Mouse (Mus musculus): ENCODE measurements around the gene Ptpa. TPM values are rescaled to one million over a fixed set of nuclear protein-coding genes. Genes with fewer than 3 reads are reported as not detected.

Gene Ptpa
- 100 to 1,000 TPM in 1 of 2 experiments, 10 to 100 TPM in 1; 78.2 to 113 TPM for polyA plus RNA-seq (2017; shearing (Covaris generic))

GRCm38 (mm10) chr2:30415936-30416648, at the start of gene Ptpa:
TSS of gene Ptpa (plus strand) at chr2:30416039.

GRCm38 (mm10) chr2:30392114-30392576, 23.7 kb upstream of the Ptpa start, which contains the start of gene Dolpp1:
TSS of gene Dolpp1 (plus strand) at chr2:30392254.

GRCm38 (mm10) chr2:30415157-30415935, 493 bp upstream of the Ptpa start, which contains the start of gene Crat:
TSS of gene Crat (minus strand) at chr2:30415813.

GRCm38 (mm10) chr2:30474039-30474438, 58.2 kb downstream of the Ptpa start, which contains the start of gene Ier5l:
TSS of gene Ier5l (minus strand) at chr2:30474219.

Other genes starting within 250 kb of the Ptpa start
- gene Endog, start 244.5 kb upstream of the Ptpa start, polyA plus RNA-seq (2017; shearing (Covaris generic)): 10 to 100 TPM; 15.3 to 20.4 TPM
- gene Spout1, start 237.6 kb upstream of the Ptpa start, polyA plus RNA-seq (2017; shearing (Covaris generic)): 10 to 100 TPM; 27.5 to 36.4 TPM
- 10 to 100 TPM in 1 of 2 experiments, 1 to 10 TPM in 1; 9.9 to 10.6 TPM for gene Kyat1, start 210.2 kb upstream of the Ptpa start, polyA plus RNA-seq (2017; shearing (Covaris generic))
- 1 to 10 TPM; 7.7 to 9.7 TPM for gene Lrrc8a, start 178.3 kb upstream of the Ptpa start, polyA plus RNA-seq (2017; shearing (Covaris generic))
- gene Gm28035, start 175.5 kb upstream of the Ptpa start, polyA plus RNA-seq (2017; shearing (Covaris generic)): 1 to 10 TPM; 2.3 to 4.6 TPM
- gene Phyhd1, start 149.8 kb upstream of the Ptpa start, polyA plus RNA-seq (2017; shearing (Covaris generic)): 1 to 10 TPM; 4.9 to 8.1 TPM
- not detected for gene Gm28038, start 135.0 kb upstream of the Ptpa start, polyA plus RNA-seq (2017; shearing (Covaris generic))
- 10 to 100 TPM; 15.1 to 17.4 TPM for gene Dolk, start 129.7 kb upstream of the Ptpa start, polyA plus RNA-seq (2017; shearing (Covaris generic))
- 10 to 100 TPM; 16.5 to 22.0 TPM for gene Nup188, start 129.6 kb upstream of the Ptpa start, polyA plus RNA-seq (2017; shearing (Covaris generic))
- 100 to 1,000 TPM; 116 to 126 TPM for gene Sh3glb2, start 56.7 kb upstream of the Ptpa start, polyA plus RNA-seq (2017; shearing (Covaris generic))
- gene Miga2, start 51.8 kb upstream of the Ptpa start, polyA plus RNA-seq (2017; shearing (Covaris generic)): 10 to 100 TPM in 1 of 2 experiments, 1 to 10 TPM in 1; 4.9 to 12.4 TPM
- 10 to 100 TPM; 20.8 to 30.3 TPM for gene Dolpp1, start 23.8 kb upstream of the Ptpa start, polyA plus RNA-seq (2017; shearing (Covaris generic))
- 1 to 10 TPM; 7.5 to 8.8 TPM for gene Crat, start 226 bp upstream of the Ptpa start, polyA plus RNA-seq (2017; shearing (Covaris generic))
- under 1 TPM; 0.09 to 0.29 TPM for gene Ier5l, start 58.2 kb downstream of the Ptpa start, polyA plus RNA-seq (2017; shearing (Covaris generic))
- gene Cstad, start 179.0 kb downstream of the Ptpa start, polyA plus RNA-seq (2017; shearing (Covaris generic)): 1 to 10 TPM in 1 of 2 experiments, under 1 TPM in 1; 0.50 to 1.3 TPM

Measured in activated CD4-positive, CD25-positive, alpha-beta regulatory T cell (primary cell).